Mouse (Mus musculus): Measurements from ENCODE around the gene Smc1a.

Gene Smc1a

GRCm38 (mm10) chrX:152016151-152017145, at the start of gene Smc1a, which contains the start of gene Ribc1:
Gene Smc1a, plus strand, starts transcription at chrX:152016428.
Gene Ribc1, minus strand, starts transcription at chrX:152016295.
- peak; percentile 89 for DNase-seq (ENCODE audit: low spot score)

- no peak for DNase-seq (ENCODE audit: low spot score)
Observed at GRCm38 (mm10) chrX:151999006-151999710, 17.1 kb upstream of the Smc1a start.

GRCm38 (mm10) chrX:152001182-152001684, 15.0 kb upstream of the Smc1a start:
- DNase-seq (ENCODE audit: low spot score), result no peak

DNA sequence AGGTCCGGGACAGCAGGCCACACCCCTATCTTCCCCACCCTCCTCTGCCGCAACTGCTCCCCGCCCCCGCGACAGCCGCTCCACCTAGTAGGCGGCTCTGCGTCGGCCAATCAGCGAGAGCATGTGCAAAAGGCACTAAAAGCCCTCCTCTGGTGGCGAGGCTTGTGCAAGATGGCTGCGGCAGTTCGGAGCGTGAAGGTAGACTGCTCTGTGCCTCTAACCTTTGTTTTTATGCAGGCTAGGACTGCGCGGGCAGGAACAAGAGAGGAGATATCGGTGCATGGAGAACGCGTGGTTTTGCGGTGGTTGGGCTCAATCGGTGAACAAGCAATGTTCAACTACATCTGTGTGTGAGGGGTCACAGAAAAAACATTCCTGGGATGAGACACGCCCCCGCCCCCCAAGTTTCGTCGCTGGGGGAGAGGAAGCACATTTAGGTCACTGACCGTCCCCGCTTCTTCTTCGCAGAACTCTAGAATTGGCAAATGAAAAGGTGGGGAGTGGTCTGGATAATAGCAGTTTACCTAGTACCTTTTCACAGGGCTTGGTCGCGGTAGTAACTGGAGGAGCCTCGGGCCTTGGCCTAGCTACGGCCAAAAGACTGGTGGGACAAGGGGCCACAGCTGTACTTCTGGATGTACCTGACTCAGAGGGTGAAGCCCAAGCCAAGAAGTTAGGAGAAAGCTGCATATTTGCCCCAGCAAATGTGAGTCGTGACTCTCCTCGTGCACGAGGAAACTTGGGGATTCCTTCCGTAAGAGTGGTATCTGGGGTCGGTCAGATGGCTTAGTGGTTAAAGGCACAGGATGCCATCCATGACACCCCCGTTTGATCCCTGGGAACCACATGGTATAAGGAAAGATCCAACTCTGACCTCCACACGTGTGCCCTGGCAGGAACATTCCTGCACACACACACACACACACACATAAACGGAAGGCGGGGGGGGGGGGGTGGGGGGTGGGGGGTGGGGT, 14.2 kb upstream of the Smc1a start, which contains the start of gene Hsd17b10:
Hsd17b10 (plus strand) TSS at position 109 of the 974 bp plus-strand sequence.
- DNase-seq (ENCODE audit: low spot score), result peak; percentile 85

GRCm38 (mm10) chrX:152002865-152003264, 13.4 kb upstream of the Smc1a start:
- DNase-seq (ENCODE audit: low spot score), result no peak

DNA sequence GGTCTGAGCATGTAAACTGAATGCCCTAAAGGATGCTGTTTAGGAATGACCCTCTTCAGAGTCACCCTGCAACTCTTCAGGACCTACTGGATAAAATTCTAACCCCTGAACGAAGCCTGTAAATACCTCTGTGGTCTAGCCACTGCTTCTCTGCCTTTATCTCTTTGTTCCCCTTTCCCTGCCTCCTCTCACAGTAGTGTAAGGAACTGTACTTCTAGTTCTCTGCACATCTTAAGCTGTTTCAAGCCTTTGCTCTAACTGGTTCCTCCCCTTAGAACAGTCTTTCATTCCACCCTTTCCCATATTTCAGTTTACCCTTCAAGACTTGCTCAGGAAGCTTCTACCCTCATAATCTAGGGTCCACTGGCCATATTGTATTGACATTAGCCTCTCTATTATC, 8.4 kb upstream of the Smc1a start:
- no peak for DNase-seq (ENCODE audit: low spot score)

- no peak for DNase-seq (ENCODE audit: low spot score)
Observed at GRCm38 (mm10) chrX:152015752-152016150, 477 bp upstream of the Smc1a start.

GRCm38 (mm10) chrX:152017186-152017585, 958 bp downstream of the Smc1a start:
- no peak for DNase-seq (ENCODE audit: low spot score)

DNA sequence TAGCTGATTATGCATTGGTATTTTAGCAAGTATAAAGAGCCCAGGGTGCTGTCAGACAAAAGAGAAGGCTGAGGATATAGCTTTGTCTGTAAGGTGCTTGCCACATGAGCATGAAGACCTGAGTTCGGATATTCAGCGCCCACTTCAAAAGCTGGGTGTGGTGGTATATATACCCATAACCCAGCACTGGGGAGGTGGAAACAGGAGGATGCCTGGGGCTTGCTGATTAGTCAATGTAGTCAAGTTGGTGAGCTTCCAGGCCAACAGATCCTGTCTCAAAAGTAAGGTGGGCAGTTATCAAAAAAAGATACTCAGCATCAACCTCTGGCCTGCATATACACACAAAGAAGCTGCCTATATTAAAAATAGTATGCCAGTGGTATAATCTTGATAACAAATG, 3.1 kb downstream of the Smc1a start:
- no peak for DNase-seq (ENCODE audit: low spot score)

- no peak for DNase-seq (ENCODE audit: low spot score)
Observed at GRCm38 (mm10) chrX:152039865-152040264, 23.6 kb downstream of the Smc1a start.

DNA sequence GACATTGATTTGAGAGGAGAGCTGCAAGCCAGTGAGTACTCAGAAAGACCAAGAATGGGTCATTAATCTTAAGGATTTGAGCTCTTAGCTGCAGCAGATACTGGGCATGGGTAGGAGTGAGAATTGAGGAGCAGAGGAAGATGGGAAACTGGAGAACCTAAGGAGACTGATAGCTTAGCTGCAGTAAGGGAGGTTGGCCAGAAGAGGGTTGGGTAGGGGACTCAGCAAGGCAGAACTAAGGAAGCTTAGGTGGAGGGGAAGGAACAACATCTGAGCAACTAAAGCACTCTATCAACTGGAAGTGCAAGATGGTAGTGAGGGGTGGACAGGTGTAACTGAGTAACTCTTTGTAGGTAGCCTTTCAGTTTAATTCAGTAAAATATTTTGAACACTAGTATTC, 31.0 kb downstream of the Smc1a start:
- no peak for DNase-seq (ENCODE audit: low spot score)

GRCm38 (mm10) chrX:152052546-152052945, 36.3 kb downstream of the Smc1a start:
- no peak for DNase-seq (ENCODE audit: low spot score)

GRCm38 (mm10) chrX:152054094-152054493, 37.9 kb downstream of the Smc1a start:
- DNase-seq (ENCODE audit: low spot score), result no peak

DNA sequence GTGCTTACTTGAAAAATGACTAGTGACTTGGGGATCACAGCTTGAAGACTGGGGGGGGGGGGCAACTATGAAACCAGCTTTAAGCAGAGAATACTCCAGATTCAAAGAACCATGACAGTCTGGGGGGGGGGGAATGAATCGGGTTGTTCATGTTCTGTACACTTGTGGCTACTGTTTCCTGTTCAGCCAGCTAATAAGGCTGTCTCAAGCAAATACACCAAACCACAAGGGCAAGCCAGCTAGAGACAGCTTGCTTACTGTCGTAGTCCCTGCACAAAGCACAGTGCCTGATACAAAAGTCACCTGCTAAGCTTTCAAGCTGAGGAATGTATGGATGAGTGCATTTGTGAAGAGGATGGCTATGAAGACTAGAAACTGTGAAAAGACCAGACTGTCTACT, 49.4 kb downstream of the Smc1a start:
- no peak for DNase-seq (ENCODE audit: low spot score)

GRCm38 (mm10) chrX:152067789-152068188, 51.6 kb downstream of the Smc1a start:
- no peak for DNase-seq (ENCODE audit: low spot score)

GRCm38 (mm10) chrX:152089832-152090614, 73.8 kb downstream of the Smc1a start:
- DNase-seq (ENCODE audit: low spot score), result peak; percentile 6

DNA sequence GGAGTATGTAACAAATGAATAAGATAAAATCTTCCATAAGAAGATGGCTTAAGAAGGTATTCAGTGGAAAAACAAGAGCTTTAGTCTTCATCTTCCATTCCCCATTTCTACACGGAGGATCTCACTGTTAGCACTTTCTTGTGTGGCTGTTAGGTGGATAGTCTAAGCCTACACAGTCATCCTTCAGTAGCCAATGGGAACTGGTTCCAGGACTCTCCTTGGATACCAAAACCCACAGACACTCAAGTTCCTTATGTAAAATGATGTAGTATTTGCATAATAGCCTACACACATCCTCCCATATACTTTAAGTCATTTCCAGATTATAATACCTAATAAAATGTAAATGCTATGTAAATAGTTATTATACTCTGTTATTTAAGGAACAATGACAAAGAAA, 81.3 kb downstream of the Smc1a start:
- DNase-seq (ENCODE audit: low spot score), result no peak

Measured in urinary bladder, postnatal 14 days (tissue).